Mouse (Mus musculus) neural tube, embryonic 14.5 days (tissue): Measurements from ENCODE around the gene Gli3. TPM values are rescaled to one million over a fixed set of nuclear protein-coding genes. Genes with fewer than 3 reads are reported as not detected.

ENCODE experiments used
- ATAC-seq: fragments of 200-750 bp; cut with Nextera tagmentation; 2 replicates; pipeline ENCODE4 v1.8.0; 2017; ENCODE audit warnings: low read depth, mild to moderate bottlenecking, moderate TSS enrichment, moderate library complexity
- H3K27ac ChIP-seq: fragments of 300-500 bp; sonication (generic); 2 replicates; pipeline ENCODE4 v1.5.1; 2014; ENCODE audit warnings: low read depth, mild to moderate bottlenecking, control low read depth, low read length, moderate library complexity, mixed read lengths
- H3K27me3 ChIP-seq: fragments of 300-500 bp; sonication (generic); 2 replicates; pipeline ENCODE4 v1.6.1; 2014; ENCODE audit warnings: low read length; ENCODE audit not compliant: control insufficient read depth, insufficient read depth
- H3K36me3 ChIP-seq: fragments of 300-500 bp; sonication (generic); 2 replicates; pipeline ENCODE4 v1.6.1; 2014; ENCODE audit warnings: low read length, mixed read lengths; ENCODE audit not compliant: control insufficient read depth, insufficient read depth
- H3K4me1 ChIP-seq: fragments of 300-500 bp; sonication (generic); 2 replicates; pipeline ENCODE4 v1.6.1; 2014; ENCODE audit warnings: low read length; ENCODE audit not compliant: control insufficient read depth, insufficient read depth
- H3K4me2 ChIP-seq: fragments of 300-500 bp; sonication (generic); 2 replicates; pipeline ENCODE4 v1.6.1; 2014; ENCODE audit warnings: mild to moderate bottlenecking, low read depth, low read length, control low read depth
- H3K4me3 ChIP-seq: fragments of 300-500 bp; sonication (generic); 2 replicates; pipeline ENCODE4 v1.5.1; 2014; ENCODE audit warnings: low read depth, low read length, control low read depth, mixed read lengths
- H3K9ac ChIP-seq: fragments of 300-500 bp; sonication (generic); replicated peaks from 2 replicates; pipeline ENCODE4 v1.6.1; 2014; ENCODE audit warnings: low read depth, mild to moderate bottlenecking, control low read depth, low read length, mixed read lengths
- H3K9me3 ChIP-seq: fragments of 300-500 bp; sonication (generic); 2 replicates; pipeline ENCODE4 v1.6.1; 2016; ENCODE audit warnings: low read length; ENCODE audit not compliant: control insufficient read depth
- WGBS: fragments of 180-500 bp; shearing (Covaris S2); extraction: QIAGEN DNeasy Blood & Tissue Kit; methylation state at CpG from one replicate; pipeline ENCODE4 v1.1.7; 2014; 5-methylcytosine and 5-hydroxymethylcytosine counted together
- polyA plus RNA-seq: library from polyadenylated mRNA; unstranded; fragments of >200 nt; fragmentation: Nextera tagmentation; extraction: Ambion mirVana; gene quantifications from 2 replicates; pipeline ENCODE4 v1.2.1, GENCODE M21; 2014

Gli3 gene
- polyA plus RNA-seq, 1 experiment from 2014 or later, result 2.4 TPM

DNA sequence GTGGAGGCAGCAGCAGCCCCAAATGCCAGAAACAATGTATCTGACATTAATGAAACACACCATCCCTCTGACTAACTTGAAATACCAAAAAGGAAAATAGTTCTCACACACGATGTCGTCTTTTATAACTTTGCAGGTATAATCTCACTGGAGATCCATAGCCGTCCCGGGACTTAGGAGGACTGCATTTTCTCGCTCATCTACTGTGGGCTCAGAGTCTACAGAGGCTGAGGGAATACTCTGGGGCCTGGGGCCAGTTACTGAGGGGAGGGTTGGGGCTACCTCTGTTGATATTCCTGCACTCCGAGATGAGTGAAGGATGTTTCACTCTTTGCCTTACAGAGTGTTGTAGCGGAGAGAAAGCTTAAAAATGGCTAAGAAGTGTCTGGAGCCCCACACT, 1.1 kb upstream of the Gli3 start:
- no peak for ATAC-seq
- H3K4me2 ChIP-seq, result no peak overlapping the region
- WGBS, result 23% methylated on average over 7 of the region's 7 CpGs

DNA sequence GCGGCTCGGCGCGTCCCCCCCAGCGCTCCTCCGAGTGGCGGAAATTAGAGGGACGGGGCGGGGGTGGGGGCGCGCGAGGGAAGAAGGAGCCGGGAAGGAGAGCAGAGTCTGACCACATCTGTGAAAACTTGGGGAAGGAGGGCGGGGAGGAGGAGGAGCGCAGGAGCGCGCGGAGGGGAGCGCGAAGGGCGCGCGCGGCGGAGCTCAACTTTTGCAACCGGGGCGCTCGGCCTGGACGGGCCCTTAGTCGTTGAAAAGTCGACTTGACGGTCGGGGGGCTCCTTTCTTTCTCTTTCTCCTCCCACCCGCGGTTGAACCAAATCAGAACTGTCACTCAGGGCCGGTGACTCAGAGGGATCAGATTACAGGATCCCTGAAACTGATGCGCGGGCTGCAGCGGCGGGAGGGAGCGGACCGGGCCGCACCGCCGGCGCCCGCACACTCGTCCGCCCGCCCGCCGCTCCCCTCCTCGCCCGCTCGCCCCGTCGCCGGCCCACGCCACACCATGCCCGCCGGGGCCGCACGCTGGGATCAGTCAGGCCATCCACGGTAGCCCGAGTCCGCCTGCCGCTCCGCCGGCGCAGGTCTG, 551 bp downstream of the Gli3 start:
- peak; percentile 71 for ATAC-seq
- peak overlapping the region; percentile 72 for H3K4me3 ChIP-seq
- no peaks in the 10 kb centered on the region for H3K9me3 ChIP-seq
- H3K4me1 ChIP-seq, result 0 out of 2 replicates have a peak, but pooled peaks cover 2% of the 10 kb centered on the region
- H3K4me2 ChIP-seq, result peak overlapping the region; percentile 93
- H3K27me3 ChIP-seq, result peaks cover 10% of the 10 kb centered on the region; the same call in 1 of the 2 replicates
- no peaks in the 10 kb centered on the region for H3K36me3 ChIP-seq
- peak overlapping the region; percentile 64 for H3K27ac ChIP-seq
- H3K9ac ChIP-seq, result peak overlapping the region; percentile 54
- under 1% methylated on average over 43 of the region's 70 CpGs for WGBS

More for the DNA sequence above, 1.1 kb upstream of the Gli3 start:
- Histone ChIP-seq H3K9me3 (no peaks in the 10 kb centered on the region), H3K27me3 (peaks cover 10% of the 10 kb centered on the region; the same call in 1 of the 2 replicates), H3K36me3 (no peaks in the 10 kb centered on the region), H3K9ac (no peak overlapping the region), H3K4me3 (no peak overlapping the region), H3K27ac (no peak overlapping the region), H3K4me1 (no peaks in the 10 kb centered on the region)

DNA sequence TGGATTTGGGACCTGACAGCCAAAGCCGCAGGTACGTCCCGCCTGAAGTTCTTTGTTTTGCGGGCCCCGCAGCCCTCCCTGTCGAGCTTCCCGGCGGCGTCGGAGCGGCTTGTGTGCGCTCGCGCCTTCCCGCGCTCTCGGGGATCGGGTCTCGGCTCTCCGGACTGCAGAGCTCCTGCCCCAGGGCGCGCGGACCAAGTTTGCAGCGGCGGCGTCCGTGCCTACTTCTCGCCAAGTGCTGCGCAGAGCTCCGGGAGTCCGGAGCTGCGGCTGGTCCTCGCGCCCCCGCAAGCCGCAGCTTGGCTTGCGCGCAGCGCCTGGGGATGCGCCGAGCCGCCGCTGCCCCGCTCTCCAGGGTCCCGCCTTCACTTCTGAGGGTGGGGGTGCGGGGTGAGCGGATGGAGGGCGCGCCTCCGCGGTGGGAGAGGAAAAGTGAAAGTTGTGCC, 1.1 kb downstream of the Gli3 start:
- Histone ChIP-seq H3K4me2 (peak overlapping the region; percentile 93), H3K27ac (peak overlapping the region; percentile 64; the same call in 1 of the 2 replicates)
- WGBS, result under 1% methylated on average over 51 of the region's 51 CpGs

DNA sequence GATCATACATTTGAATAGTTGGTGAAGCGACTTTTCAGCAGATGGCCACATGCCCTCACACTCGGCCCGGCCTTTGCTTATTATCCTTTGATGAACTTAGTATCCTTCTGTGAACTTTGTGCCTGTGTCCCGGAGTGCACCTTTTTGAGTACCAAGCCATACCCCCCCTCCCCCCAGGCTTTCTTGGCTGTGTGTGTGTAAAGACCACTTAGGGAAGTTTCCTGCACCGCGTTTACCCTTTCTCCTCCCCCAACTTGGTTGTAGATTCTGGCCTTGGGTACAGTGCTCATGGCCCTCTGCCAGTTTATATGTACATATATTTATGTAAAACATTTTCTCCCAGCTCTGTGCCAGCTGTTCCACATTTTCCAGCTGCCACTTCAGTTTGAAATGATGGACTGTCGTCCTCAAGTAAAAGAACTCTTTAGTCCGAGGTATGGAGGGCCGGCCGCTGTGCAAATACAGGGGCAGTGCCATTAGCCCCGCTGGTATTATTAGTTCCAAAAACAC, 1.8 kb downstream of the Gli3 start:
- H3K9ac ChIP-seq, result peak overlapping the region; percentile 54; the same call in 1 of the 2 replicates
- no peak for ATAC-seq
- H3K4me1 ChIP-seq, result 0 out of 2 replicates have a peak, but pooled peaks cover 4% of the 10 kb centered on the region
- H3K4me2 ChIP-seq, result peak overlapping the region; percentile 93
- peaks cover 10% of the 10 kb centered on the region; the same call in 1 of the 2 replicates for H3K27me3 ChIP-seq
- no peaks in the 10 kb centered on the region for H3K36me3 ChIP-seq
- 2% methylated on average over 11 of the region's 11 CpGs for WGBS
- no peaks in the 10 kb centered on the region for H3K9me3 ChIP-seq
- no peak overlapping the region for H3K27ac ChIP-seq
- peak overlapping the region; percentile 72 for H3K4me3 ChIP-seq

More for the DNA sequence above, 1.1 kb downstream of the Gli3 start:
- Histone ChIP-seq H3K27me3 (peaks cover 10% of the 10 kb centered on the region; the same call in 1 of the 2 replicates), H3K36me3 (no peaks in the 10 kb centered on the region), H3K4me3 (peak overlapping the region; percentile 72), H3K9ac (peak overlapping the region; percentile 54), H3K9me3 (no peaks in the 10 kb centered on the region), H3K4me1 (0 out of 2 replicates have a peak, but pooled peaks cover 4% of the 10 kb centered on the region)
- ATAC-seq, result peak; percentile 9; the same call in 1 of the 2 replicates

DNA sequence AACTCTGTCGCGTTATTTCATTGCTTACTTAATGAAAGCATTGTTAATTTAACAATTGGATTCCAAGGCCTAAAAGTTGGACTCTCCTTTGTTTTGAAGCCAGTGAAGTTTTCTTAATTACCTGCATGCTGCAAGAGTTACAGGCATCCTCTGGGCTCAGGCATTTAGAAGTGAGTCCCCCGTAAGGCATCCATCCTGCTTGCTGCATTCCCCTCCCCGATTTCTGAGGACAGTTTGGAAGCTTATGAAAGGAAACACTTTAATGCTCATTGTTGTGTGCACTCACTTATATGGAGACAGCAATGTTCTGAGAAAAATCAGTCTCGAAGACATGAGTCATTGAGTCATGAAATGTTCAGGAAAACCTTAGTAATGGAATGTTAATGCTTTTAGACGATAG, 3.5 kb downstream of the Gli3 start:
- Histone ChIP-seq H3K4me1 (0 out of 2 replicates have a peak, but pooled peaks cover 4% of the 10 kb centered on the region), H3K4me2 (peak overlapping the region; percentile 2; the same call in 1 of the 2 replicates), H3K9ac (no peak overlapping the region), H3K9me3 (no peaks in the 10 kb centered on the region), H3K36me3 (no peaks in the 10 kb centered on the region), H3K27me3 (peaks cover 10% of the 10 kb centered on the region; the same call in 1 of the 2 replicates), H3K27ac (no peak overlapping the region), H3K4me3 (no peak overlapping the region)
- WGBS, result 18% methylated on average over 6 of the region's 6 CpGs
- ATAC-seq, result no peak

DNA sequence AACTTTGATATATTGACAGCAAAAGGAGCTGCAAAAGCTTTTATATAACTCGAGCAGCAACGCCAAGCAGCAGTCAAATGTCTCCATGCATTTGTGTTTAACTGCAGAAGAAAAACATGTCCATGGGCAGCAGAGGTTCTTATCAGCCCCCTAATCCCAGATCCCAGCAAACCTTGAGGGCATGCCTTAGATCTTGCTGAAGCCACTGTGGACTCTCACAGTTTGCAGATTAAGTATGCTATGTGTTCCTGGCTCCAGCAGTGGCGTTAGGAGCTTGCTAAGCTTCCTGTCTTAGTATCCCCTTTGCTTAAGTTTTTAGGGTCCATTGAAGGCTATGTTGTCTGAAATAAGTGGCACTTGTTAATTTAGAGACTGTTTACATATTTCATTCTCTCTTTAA, 4.4 kb downstream of the Gli3 start:
- no peak overlapping the region for H3K4me2 ChIP-seq
- H3K4me1 ChIP-seq, result 0 out of 2 replicates have a peak, but pooled peaks cover 4% of the 10 kb centered on the region
- H3K27me3 ChIP-seq, result peaks cover 10% of the 10 kb centered on the region; the same call in 1 of the 2 replicates
- ATAC-seq, result no peak
- no peak overlapping the region for H3K27ac ChIP-seq
- no peaks in the 10 kb centered on the region for H3K9me3 ChIP-seq
- H3K36me3 ChIP-seq, result no peaks in the 10 kb centered on the region
- WGBS, result 21% methylated on average over 3 of the region's 3 CpGs
- no peak overlapping the region for H3K4me3 ChIP-seq
- H3K9ac ChIP-seq, result no peak overlapping the region

DNA sequence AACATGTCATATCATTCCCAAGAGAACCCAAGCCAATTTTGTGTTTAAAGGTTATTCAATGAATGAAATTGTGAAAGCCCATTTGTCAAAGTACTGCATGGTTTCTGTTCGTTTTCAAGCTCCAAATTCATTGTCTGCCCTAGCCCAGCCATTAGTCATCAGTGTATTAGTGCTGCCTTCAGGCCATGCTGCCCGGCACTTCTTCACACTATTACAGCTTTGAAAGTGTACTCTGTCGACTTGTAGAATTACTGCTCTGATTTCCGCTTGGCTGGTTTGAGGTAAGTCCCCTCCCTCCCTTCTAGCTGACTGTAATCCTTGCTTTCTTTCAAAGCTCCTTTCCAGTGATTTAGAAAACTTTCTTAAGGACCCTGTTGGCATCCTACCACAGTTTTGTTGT, 5.4 kb downstream of the Gli3 start:
- 0 out of 2 replicates have a peak, but pooled peaks cover 4% of the 10 kb centered on the region for H3K4me1 ChIP-seq
- H3K4me2 ChIP-seq, result no peak overlapping the region
- H3K9ac ChIP-seq, result no peak overlapping the region
- WGBS, result 17% methylated on average over 4 of the region's 4 CpGs
- H3K9me3 ChIP-seq, result no peaks in the 10 kb centered on the region
- ATAC-seq, result no peak
- H3K27ac ChIP-seq, result no peak overlapping the region
- no peaks in the 10 kb centered on the region for H3K36me3 ChIP-seq
- no peak overlapping the region for H3K4me3 ChIP-seq
- H3K27me3 ChIP-seq, result peaks cover 5% of the 10 kb centered on the region; the same call in 1 of the 2 replicates

DNA sequence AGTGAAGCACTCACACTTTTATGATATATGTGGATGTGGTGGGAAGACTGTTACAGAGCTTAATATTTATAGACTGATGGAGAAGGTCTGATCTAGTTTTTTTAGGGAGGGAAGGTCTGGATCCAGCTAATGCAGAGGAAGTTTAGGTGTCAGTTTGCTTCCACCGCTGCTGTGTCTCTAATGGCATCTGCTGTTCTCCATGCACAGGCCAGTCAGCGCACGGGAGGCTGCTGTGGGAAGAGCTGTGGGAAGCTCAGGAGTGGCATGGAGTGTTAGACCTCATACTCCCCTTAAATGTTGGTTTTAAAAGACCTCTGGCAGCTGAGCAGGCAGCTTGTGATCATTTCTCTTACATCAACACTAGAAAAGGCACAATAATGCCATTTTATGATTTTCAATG, 7.0 kb downstream of the Gli3 start:
- no peaks in the 10 kb centered on the region for H3K27me3 ChIP-seq
- WGBS, result 64% methylated on average over 3 of the region's 3 CpGs
- H3K4me1 ChIP-seq, result 0 out of 2 replicates have a peak, but pooled peaks cover 4% of the 10 kb centered on the region
- H3K36me3 ChIP-seq, result no peaks in the 10 kb centered on the region
- H3K9ac ChIP-seq, result no peak overlapping the region
- H3K27ac ChIP-seq, result no peak overlapping the region
- no peak for ATAC-seq
- H3K9me3 ChIP-seq, result no peaks in the 10 kb centered on the region
- H3K4me3 ChIP-seq, result no peak overlapping the region
- no peak overlapping the region for H3K4me2 ChIP-seq

DNA sequence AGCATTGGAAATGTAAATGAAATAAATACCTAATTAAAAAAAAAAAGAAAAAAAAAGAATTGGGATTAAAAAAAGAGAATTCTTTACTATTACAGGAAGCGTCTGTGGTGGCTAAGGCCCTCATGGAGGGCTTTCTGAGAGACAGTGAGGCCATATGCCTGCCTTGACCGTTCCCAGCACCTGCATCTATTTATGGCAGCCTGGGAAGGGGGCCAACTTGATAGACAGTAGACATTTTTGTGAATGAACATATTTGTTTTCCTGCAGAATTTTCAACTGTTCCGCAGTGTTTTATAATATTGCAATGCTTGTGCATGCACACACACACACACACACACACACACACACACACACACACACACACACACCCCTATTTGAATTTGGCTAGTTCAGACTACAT, 9.7 kb downstream of the Gli3 start:
- Histone ChIP-seq H3K36me3 (no peaks in the 10 kb centered on the region), H3K9me3 (no peaks in the 10 kb centered on the region), H3K27me3 (no peaks in the 10 kb centered on the region), H3K4me1 (0 out of 2 replicates have a peak, but pooled peaks cover 4% of the 10 kb centered on the region), H3K4me3 (no peak overlapping the region), H3K27ac (no peak overlapping the region), H3K9ac (no peak overlapping the region), H3K4me2 (no peak overlapping the region)
- no peak for ATAC-seq
- WGBS, result 59% methylated on average over 3 of the region's 3 CpGs
